Mouse (Mus musculus): ENCODE results near the gene Tcerg1l.

Tcerg1l gene

GRCm38 (mm10) chr7:138357475-138357874 lies 40.1 kb downstream of the Tcerg1l start:
- DNase-seq (ENCODE audit: low read depth, low spot score), result no peak

DNA sequence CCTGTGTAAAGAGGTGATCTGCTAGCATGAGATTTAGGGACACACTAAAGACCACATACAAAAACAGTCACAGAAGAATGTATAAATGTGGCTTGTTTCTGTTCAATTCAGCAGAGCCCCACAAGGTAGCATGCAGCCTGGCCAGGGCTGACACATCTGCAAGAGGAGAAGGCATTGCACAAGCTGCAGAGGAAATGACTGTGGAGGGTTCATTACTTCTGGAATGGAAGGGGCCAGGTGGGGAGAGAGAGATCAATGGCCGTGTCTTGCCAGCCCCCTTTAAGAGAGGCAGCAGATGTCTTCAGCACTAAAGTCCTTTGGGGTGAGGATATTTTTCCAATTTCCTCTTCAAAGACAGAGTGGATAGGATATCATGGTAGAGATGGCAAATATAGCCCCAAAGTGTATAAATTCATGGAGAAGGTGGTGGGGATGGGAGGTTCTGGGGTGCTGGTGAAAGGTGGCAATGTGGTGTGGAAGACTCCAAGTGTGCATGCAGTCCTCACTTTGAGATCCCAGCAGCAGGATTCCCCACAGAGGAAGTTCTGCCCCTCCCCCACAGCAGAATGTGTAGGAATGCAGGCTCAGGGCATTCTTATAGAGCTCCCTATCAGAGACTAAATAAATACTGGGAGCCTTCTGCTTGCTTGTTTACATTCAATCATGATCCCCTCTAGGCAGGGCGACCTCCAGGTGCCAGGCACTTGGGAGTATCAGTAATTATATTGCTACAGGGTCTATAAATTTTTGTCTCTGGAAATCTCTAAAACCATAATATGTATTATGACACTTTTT lies 40.7 kb downstream of the Tcerg1l start:
- peak; percentile 12 for DNase-seq (ENCODE audit: low read depth, low spot score)

DNA sequence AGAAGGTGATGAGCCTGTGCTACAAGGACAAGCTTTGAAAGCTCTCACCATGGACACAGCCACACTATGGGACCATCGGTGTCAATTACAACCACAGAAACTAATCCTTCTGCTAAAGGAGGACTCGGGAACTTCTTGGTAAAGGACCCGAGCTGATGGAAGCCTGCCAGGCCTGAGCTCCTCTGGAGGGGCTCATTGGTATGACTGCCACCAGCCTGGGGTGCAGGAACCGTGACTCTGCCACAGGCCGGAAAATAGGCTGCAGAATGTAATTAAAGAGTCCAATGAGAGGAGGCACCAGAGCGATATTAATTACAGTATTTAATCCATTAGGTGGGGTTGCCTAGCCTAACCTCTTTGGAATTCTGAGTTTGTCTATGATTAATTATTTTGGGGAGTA lies 52.1 kb downstream of the Tcerg1l start:
- DNase-seq (ENCODE audit: low read depth, low spot score), result no peak

DNA sequence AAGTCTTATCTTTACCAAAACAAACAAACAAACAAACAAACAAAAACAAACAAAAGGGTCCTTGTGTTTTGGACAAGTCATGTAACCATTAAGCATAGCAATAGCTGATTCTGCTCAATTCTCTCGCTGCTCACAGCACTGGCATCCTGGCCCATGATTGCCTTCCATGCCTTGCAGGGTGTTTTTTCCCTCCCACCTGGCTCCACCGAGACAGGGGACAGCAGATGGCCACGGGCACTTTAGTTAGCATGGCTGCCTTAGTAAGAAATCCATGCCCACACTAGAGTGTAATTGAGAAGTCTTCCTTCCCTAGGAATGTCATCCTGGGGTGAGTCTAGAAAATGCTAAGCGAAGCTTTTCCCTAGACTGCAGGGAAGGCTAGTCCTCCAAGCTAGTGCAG lies 59.1 kb downstream of the Tcerg1l start:
- no peak for DNase-seq (ENCODE audit: low read depth, low spot score)

DNA sequence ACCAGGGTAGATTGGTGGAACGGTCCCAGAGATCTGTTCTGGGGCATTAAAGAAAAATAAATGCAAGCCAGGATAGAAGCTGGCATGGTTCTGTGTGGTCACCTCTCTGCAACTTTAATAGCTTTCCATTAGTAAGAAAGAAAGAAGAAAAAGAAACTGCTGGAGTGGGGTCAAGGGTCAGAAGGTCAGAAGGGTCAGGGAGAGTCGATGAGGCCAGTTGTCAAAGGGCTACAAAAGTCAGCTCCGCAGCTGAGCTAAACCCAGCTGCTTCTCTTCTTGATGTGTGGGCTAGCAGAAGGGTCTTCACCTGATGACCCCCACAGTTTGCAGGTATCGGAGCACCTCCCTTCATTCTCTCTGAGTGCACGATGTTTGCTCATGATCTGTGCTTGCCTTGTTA lies 59.6 kb downstream of the Tcerg1l start:
- DNase-seq (ENCODE audit: low read depth, low spot score), result no peak

DNA sequence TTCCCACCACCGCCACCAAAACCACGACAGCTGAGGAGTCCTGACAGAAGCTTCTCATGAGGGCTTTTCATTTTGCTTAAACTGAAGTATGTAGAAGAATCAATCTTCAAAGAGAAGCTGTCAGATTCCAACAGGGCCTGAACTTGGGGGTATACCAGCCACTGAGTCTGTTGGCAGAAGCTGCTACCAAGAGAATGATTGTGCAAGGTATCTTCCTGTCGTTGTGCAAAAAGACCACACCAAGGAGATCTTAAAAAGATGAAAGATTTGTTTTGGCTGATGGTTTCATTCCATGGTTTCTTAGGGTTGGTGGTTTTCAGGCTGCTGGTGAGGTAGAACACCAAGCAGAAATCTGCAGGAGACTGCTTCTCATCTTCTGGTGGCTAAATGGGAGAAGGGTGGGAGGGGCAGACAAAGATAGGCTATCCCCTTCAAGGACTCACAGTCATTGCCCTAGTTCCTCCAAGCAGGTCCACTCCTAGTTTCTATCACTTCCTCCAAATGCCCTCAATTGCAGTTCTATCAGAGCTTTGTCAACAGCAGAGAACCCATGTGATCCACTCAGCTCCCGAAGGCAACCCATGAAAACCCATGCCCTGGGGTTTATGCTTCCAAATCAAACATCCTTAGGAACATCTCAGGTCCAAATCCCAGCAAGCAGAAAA lies 64.9 kb downstream of the Tcerg1l start:
- no peak for DNase-seq (ENCODE audit: low read depth, low spot score)

DNA sequence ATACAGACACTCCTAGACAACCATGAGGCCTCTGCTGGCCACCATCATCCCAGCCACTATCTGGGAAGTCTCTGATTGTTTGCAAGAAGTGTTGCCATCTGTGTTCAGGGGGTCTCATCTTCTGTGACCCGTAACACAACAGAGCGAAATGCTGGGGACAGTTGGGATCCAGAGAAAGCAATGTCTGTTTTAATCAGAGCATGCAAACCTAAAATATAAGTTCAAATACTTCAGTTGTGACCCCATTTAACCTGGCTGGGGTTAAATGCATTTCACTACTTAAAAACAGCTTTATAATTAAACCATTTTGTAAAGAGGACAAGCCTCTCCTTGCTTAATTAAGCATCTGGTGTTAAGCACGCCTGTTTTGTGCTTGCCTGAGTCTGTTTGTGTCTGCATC lies 66.3 kb downstream of the Tcerg1l start:
- no peak for DNase-seq (ENCODE audit: low read depth, low spot score)

- DNase-seq (ENCODE audit: low read depth, low spot score), result no peak
Measured at GRCm38 (mm10) chr7:138328637-138329036, 68.9 kb downstream of the Tcerg1l start.

- DNase-seq (ENCODE audit: low read depth, low spot score), result no peak
Measured at GRCm38 (mm10) chr7:138326760-138327159, 70.8 kb downstream of the Tcerg1l start.

- DNase-seq (ENCODE audit: low read depth, low spot score), result no peak
Measured at GRCm38 (mm10) chr7:138313733-138314132, 83.8 kb downstream of the Tcerg1l start.

- no peak for DNase-seq (ENCODE audit: low read depth, low spot score)
Measured at GRCm38 (mm10) chr7:138306126-138306525, 91.4 kb downstream of the Tcerg1l start.

GRCm38 (mm10) chr7:138284790-138285189 lies 112.7 kb downstream of the Tcerg1l start:
- DNase-seq (ENCODE audit: low read depth, low spot score), result no peak

GRCm38 (mm10) chr7:138275263-138275662 lies 122.3 kb downstream of the Tcerg1l start:
- no peak for DNase-seq (ENCODE audit: low read depth, low spot score)

DNA sequence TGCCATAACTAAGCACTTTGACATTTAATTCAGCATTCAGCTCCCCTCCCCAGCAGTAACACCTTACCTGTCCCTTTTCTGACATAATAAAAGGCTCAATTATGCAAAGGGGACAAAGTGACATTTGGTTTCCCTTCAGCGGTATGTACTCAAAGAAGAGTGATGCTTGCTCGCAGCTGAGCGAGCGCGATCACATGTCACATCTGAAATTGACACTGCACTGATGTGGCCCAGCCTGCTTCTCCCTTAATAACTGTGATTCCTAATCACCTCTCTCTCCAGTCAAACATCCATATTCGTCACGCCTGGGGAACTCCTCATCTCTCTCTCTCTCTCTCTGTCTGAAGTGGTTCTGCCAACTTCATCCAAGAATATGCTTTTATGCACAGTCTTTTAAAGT lies 126.2 kb downstream of the Tcerg1l start:
- DNase-seq (ENCODE audit: low read depth, low spot score), result no peak

DNA sequence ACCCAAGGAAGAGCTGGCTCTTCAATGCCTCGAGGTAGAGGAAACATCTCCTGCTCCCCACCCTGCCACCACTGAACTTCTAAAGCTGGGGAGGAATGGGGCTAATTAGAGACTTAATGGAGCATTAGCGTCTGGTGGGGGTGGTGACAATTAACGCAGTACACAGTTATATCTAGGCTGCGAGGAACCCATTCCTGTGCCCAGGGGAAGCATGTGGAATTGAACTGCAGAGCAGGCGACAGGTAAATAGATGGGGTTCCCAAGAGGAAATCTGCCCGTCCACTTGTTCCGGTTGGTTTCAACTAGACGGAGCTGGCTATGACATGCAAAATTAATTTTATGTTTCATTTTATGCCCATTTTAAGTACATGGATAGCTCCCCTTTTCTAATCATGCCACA lies 128.1 kb downstream of the Tcerg1l start:
- no peak for DNase-seq (ENCODE audit: low read depth, low spot score)

- peak; percentile 46 for DNase-seq (ENCODE audit: low read depth, low spot score)
Measured at GRCm38 (mm10) chr7:138267976-138268646, 129.4 kb downstream of the Tcerg1l start.

GRCm38 (mm10) chr7:138248612-138249011 lies 148.9 kb downstream of the Tcerg1l start:
- no peak for DNase-seq (ENCODE audit: low read depth, low spot score)

GRCm38 (mm10) chr7:138248176-138248575 lies 149.4 kb downstream of the Tcerg1l start:
- DNase-seq (ENCODE audit: low read depth, low spot score), result peak; percentile 12

GRCm38 (mm10) chr7:138246684-138247083 lies 150.8 kb downstream of the Tcerg1l start:
- no peak for DNase-seq (ENCODE audit: low read depth, low spot score)

- DNase-seq (ENCODE audit: low read depth, low spot score), result no peak
Measured at GRCm38 (mm10) chr7:138242229-138242628, 155.3 kb downstream of the Tcerg1l start.

DNA sequence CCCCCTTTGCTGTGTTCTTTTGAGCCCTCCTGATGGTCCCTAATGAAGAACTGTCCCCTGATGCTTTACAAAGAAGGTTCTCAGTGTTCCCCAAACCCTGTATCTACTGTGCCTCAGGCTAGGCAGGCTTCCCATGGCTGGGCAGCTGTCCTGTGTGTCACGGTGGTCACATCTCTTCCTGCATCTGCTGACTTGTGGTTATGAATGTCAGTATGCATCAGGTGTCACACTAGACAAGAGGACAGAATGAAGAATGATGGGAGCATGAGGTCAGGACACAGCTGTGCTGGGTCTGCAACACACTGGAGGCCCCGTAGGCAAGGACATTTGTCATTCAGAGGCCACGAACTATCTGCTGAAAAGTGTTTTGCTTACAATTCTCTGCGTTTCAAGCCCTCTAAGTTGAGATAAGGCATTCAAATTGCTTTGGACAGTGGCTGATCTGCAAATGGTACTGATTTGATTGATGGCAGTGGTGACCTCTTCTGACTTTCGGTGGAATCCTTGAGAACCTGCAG lies 159.8 kb downstream of the Tcerg1l start:
- no peak for DNase-seq (ENCODE audit: low read depth, low spot score)

- DNase-seq (ENCODE audit: low read depth, low spot score), result no peak
Measured at GRCm38 (mm10) chr7:138224252-138224651, 173.3 kb downstream of the Tcerg1l start.
